Mouse (Mus musculus) heart, embryonic 12.5 days (tissue): ENCODE data around the gene Gm49396. TPM values are rescaled to one million over a fixed set of nuclear protein-coding genes. Genes with fewer than 3 reads are reported as not detected.

Source experiments
- ATAC-seq: fragments of 200-750 bp; cut with Nextera tagmentation; 2 replicates; pipeline ENCODE4 v1.8.0; 2017; ENCODE audit warnings: moderate TSS enrichment, moderate library complexity; ENCODE audit not compliant: insufficient number of reproducible peaks, low FRiP score
- H3K27ac ChIP-seq: fragments of 300-500 bp; sonication (generic); 2 replicates; pipeline ENCODE4 v1.5.1; 2016; ENCODE audit warnings: mild to moderate bottlenecking, moderate library complexity; ENCODE audit not compliant: poor library complexity, severe bottlenecking
- H3K27me3 ChIP-seq: fragments of 300-500 bp; sonication (generic); replicated peaks from 2 replicates; pipeline ENCODE4 v1.6.1; 2016; ENCODE audit warnings: mild to moderate bottlenecking, moderate library complexity
- H3K36me3 ChIP-seq: fragments of 300-500 bp; sonication (generic); 2 replicates; pipeline ENCODE4 v1.6.1; 2016; ENCODE audit warnings: mild to moderate bottlenecking, moderate library complexity
- H3K4me1 ChIP-seq: fragments of 300-500 bp; sonication (generic); replicated peaks from 2 replicates; pipeline ENCODE4 v1.6.1; 2016; ENCODE audit warnings: mild to moderate bottlenecking
- H3K4me2 ChIP-seq: fragments of 300-500 bp; sonication (generic); 2 replicates; pipeline ENCODE4 v1.6.1; 2016; ENCODE audit warnings: mild to moderate bottlenecking, moderate library complexity
- H3K4me3 ChIP-seq: fragments of 300-500 bp; sonication (generic); 2 replicates; pipeline ENCODE4 v1.5.1; 2016; ENCODE audit warnings: mild to moderate bottlenecking
- H3K9ac ChIP-seq: fragments of 300-500 bp; sonication (generic); 2 replicates; pipeline ENCODE4 v1.6.1; 2016; ENCODE audit warnings: mild to moderate bottlenecking, moderate library complexity
- H3K9me3 ChIP-seq: fragments of 300-500 bp; sonication (generic); replicated peaks from 2 replicates; pipeline ENCODE4 v1.6.1; 2016; ENCODE audit warnings: mild to moderate bottlenecking, moderate library complexity
- WGBS: fragments of 180-500 bp; shearing (Covaris S2); methylation state at CpG from one replicate; pipeline ENCODE4 v1.1.7; 2016; 5-methylcytosine and 5-hydroxymethylcytosine counted together
- polyA plus RNA-seq: library from polyadenylated mRNA; unstranded; fragments of >200 nt; fragmentation: Nextera tagmentation; extraction: Ambion mirVana; gene quantifications from 2 replicates; pipeline ENCODE4 v1.2.1, GENCODE M21; 2016

Gene Gm49396
- 10.5 and 10.6 TPM in 2 replicates for polyA plus RNA-seq

- H3K36me3 ChIP-seq: peaks cover 35% of the 10 kb centered on the region
- H3K4me2 ChIP-seq: peak within 1 kb of the TSS; percentile 84
- WGBS: under 1% methylated on average over 45 of the region's 45 CpGs
- peak within 1 kb of the TSS; percentile 94 for H3K27ac ChIP-seq
- H3K9ac ChIP-seq: peak within 1 kb of the TSS; percentile 77
- H3K9me3 ChIP-seq: no peaks in the 10 kb centered on the region
- peaks cover 16% of the 10 kb centered on the region for H3K4me1 ChIP-seq
- H3K27me3 ChIP-seq: no peaks in the 10 kb centered on the region
- peak; percentile 89 for ATAC-seq
- peak within 1 kb of the TSS; percentile 68 for H3K4me3 ChIP-seq
Observed at GRCm38 (mm10) chr7:30563117-30563905, at the start of gene Gm49396, which contains the start of the genes U2af1l4 and Psenen. Gm49396 (plus strand) TSS chr7:30563344. U2af1l4 (plus strand) TSS chr7:30563301. Psenen (minus strand) TSS chr7:30563627.

DNA sequence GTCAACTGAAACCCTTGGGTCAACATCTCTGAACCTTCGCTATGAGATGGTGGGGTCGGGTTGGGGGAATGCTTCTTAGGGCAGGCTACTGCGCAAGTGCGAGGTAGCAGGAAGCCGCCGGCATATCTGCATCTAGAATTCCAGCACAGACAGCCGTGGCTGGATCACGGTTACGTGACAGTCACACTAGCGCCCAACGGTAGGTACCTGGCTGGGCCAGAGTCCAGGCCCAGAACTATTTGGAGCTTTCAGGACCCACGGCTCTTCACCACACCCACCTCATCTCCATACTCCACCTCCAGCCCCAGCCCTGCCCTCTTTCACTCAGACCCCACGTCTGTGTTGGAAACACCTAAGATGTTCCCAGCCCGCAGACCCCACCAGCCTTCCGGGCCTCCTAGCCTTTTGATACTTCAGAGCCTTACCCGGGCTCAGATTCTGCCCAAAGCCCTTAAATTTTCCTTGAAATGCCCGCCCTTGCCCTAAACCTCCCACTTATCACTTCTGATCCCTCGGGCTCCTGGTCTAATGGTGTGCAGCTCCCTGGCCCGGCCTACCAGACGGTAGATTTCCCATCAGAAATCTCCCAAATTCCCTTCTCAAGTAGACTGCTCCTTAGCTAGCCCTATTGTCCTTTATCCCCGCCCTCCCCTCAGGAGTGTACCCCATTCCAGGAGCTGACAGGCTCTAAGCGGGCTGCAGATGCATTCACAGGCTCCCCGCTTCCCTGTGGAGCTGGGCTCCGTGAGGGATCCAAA lies 48.0 kb upstream of the Gm49396 start:
- WGBS: 53% methylated on average over 24 of the region's 24 CpGs
- no peak for ATAC-seq
- peak overlapping the region; percentile 35; the same call in 1 of the 2 replicates for H3K4me2 ChIP-seq

DNA sequence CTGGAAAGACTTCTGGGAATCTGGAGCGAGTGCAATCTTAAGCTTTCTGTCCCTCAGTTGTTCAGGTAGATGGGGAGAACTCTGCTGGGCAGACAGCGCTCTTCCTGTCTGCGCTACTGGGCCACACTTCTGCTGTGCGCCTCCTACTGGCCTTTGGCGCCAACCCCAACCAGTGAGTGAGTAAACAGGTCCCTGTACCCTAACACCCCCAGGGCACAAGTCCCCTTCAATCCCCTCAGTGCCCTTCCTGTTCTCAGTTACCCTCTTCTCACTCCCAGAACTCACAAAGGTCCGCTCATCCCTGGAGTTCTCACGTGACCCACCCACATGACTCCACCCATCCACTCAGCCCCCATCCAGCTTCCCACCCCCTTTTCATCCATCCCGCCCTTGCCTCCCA lies 44.8 kb upstream of the Gm49396 start:
- H3K27me3 ChIP-seq: peaks cover 40% of the 10 kb centered on the region
- H3K36me3 ChIP-seq: peaks cover 5% of the 10 kb centered on the region
- no peaks in the 10 kb centered on the region for H3K4me1 ChIP-seq
- no peaks in the 10 kb centered on the region for H3K9me3 ChIP-seq
- 31% methylated on average over 8 of the region's 8 CpGs for WGBS
- no peak overlapping the region for H3K9ac ChIP-seq
- no peak overlapping the region for H3K27ac ChIP-seq
- H3K4me2 ChIP-seq: no peak overlapping the region
- no peak overlapping the region for H3K4me3 ChIP-seq
- ATAC-seq: no peak

More for the DNA sequence above, 48.0 kb upstream of the Gm49396 start:
- Histone ChIP-seq H3K4me3 (no peak overlapping the region), H3K36me3 (no peaks in the 10 kb centered on the region), H3K27me3 (peaks cover 36% of the 10 kb centered on the region), H3K9ac (no peak overlapping the region), H3K27ac (no peak overlapping the region), H3K4me1 (no peaks in the 10 kb centered on the region), H3K9me3 (no peaks in the 10 kb centered on the region)

DNA sequence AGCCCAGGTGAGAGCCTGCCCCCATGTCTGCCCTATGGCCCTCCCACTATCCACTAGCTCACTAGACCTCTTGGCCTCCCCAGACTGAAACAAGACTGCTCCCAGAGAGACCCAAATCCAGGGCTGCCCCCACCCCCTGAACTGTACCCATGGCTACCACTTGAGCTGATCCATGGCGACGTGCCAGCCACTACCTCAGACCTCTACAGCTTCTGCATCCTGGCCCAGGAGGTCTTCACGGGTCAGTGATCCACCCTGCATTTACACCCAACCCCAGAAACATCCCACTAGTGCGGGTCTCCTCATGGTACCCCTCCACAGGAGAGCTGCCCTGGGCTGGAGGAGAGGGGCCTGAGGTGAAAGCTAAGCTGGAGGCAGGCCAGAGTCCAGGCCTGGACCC lies 42.7 kb upstream of the Gm49396 start:
- Histone ChIP-seq H3K27ac (no peak overlapping the region), H3K4me1 (no peaks in the 10 kb centered on the region), H3K36me3 (peaks cover 24% of the 10 kb centered on the region), H3K9me3 (no peaks in the 10 kb centered on the region), H3K4me3 (no peak overlapping the region), H3K9ac (no peak overlapping the region), H3K27me3 (peaks cover 41% of the 10 kb centered on the region), H3K4me2 (no peak overlapping the region)
- WGBS: 81% methylated on average over 4 of the region's 4 CpGs
- ATAC-seq: no peak

DNA sequence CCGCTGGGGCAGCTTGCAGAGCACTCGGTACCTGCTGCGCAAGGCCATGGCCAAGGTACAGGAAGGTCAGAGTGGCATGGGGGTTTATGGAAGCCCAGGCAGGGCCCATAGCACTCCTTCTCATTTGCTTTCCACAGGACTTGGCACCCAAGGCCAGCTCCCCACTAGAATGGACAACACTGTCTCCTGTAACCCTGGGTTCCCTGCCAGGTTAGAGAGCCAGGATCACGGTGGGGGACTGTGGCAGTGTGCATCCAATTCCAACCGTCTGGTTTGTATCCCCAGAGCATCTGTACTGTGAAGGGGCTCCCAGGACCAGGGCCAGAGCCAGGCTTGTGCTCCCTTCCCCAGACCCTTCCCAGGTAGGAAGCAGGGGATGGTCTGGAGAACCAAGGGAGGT lies 42.3 kb upstream of the Gm49396 start:
- Histone ChIP-seq H3K4me1 (peaks cover 2% of the 10 kb centered on the region; the same call in 1 of the 2 replicates), H3K27me3 (peaks cover 36% of the 10 kb centered on the region)
- ATAC-seq: no peak

DNA sequence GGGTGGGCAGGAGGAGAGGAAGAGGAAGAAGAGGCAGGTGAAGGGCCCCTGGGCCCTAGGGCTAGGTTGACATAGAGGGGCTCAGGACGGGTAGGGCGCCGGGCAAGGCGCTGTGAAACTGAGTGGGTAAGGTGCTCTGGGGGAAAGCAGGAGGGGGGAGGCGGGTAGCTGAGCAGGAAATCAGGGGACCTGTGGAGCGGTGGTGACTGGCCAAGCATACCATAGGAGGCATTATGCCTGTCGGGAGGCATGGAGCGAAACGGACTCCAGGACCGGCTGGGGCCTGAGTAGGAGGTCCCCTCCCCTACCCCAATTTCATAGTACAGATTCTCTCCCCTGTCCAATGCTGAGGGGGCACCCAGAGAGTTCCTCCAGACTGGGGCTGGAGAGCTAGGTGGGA lies 40.3 kb upstream of the Gm49396 start:
- no peak for ATAC-seq
- H3K4me3 ChIP-seq: no peak overlapping the region
- no peak overlapping the region for H3K9ac ChIP-seq
- H3K9me3 ChIP-seq: no peaks in the 10 kb centered on the region
- peaks cover 30% of the 10 kb centered on the region for H3K27me3 ChIP-seq
- H3K36me3 ChIP-seq: peaks cover 43% of the 10 kb centered on the region
- 81% methylated on average over 10 of the region's 10 CpGs for WGBS
- no peak overlapping the region for H3K4me2 ChIP-seq
- H3K27ac ChIP-seq: no peak overlapping the region
- peaks cover 12% of the 10 kb centered on the region for H3K4me1 ChIP-seq

More for the DNA sequence above, 42.3 kb upstream of the Gm49396 start:
- Histone ChIP-seq H3K27ac (no peak overlapping the region), H3K4me3 (no peak overlapping the region), H3K4me2 (no peak overlapping the region), H3K36me3 (peaks cover 28% of the 10 kb centered on the region), H3K9ac (no peak overlapping the region), H3K9me3 (no peaks in the 10 kb centered on the region)
- WGBS: 77% methylated on average over 5 of the region's 5 CpGs

- Histone ChIP-seq H3K4me1 (peaks cover 12% of the 10 kb centered on the region), H3K36me3 (peaks cover 59% of the 10 kb centered on the region), H3K27ac (no peak overlapping the region), H3K4me2 (no peak overlapping the region), H3K27me3 (peaks cover 22% of the 10 kb centered on the region), H3K9ac (no peak overlapping the region), H3K9me3 (no peaks in the 10 kb centered on the region), H3K4me3 (no peak overlapping the region)
- ATAC-seq: no peak
- WGBS: 68% methylated on average over 6 of the region's 6 CpGs
Observed at GRCm38 (mm10) chr7:30524487-30524886, 38.7 kb upstream of the Gm49396 start.

GRCm38 (mm10) chr7:30525954-30526353 lies 37.2 kb upstream of the Gm49396 start:
- Histone ChIP-seq H3K9ac (peak overlapping the region; percentile 15; the same call in 1 of the 2 replicates), H3K4me1 (peaks cover 12% of the 10 kb centered on the region), H3K4me2 (peak overlapping the region; percentile 27), H3K27me3 (peaks cover 26% of the 10 kb centered on the region), H3K27ac (no peak overlapping the region), H3K36me3 (peaks cover 72% of the 10 kb centered on the region), H3K9me3 (no peaks in the 10 kb centered on the region), H3K4me3 (no peak overlapping the region)
- 25% methylated on average over 10 of the region's 10 CpGs for WGBS
- no peak for ATAC-seq

DNA sequence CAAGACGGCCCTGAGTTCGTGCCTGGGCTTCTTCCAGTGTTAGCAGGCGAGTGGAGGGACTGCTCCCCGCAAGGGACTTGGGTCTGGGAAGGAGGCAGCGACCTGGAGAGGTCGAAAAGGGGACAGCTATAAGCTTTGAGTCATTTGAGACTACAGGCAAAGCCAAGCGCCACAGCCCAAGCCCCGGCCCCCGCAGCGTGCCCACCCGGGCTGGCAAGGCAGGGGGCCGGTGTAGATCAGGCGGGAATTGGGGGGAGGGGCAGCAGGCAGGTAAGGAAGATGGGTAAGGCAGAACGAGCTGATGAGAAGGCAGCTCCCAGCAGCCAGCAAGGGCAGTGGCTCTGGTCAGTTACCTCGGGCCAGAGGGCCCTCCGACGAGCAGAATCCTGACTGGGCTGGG lies 36.7 kb upstream of the Gm49396 start:
- H3K9me3 ChIP-seq: no peaks in the 10 kb centered on the region
- H3K27ac ChIP-seq: no peak overlapping the region
- peaks cover 12% of the 10 kb centered on the region for H3K4me1 ChIP-seq
- peaks cover 26% of the 10 kb centered on the region for H3K27me3 ChIP-seq
- H3K36me3 ChIP-seq: peaks cover 72% of the 10 kb centered on the region
- peak overlapping the region; percentile 15; the same call in 1 of the 2 replicates for H3K9ac ChIP-seq
- 22% methylated on average over 17 of the region's 17 CpGs for WGBS
- H3K4me3 ChIP-seq: no peak overlapping the region
- H3K4me2 ChIP-seq: peak overlapping the region; percentile 27
- ATAC-seq: no peak

- peaks cover 18% of the 10 kb centered on the region for H3K4me1 ChIP-seq
- H3K9ac ChIP-seq: no peak overlapping the region
- H3K9me3 ChIP-seq: no peaks in the 10 kb centered on the region
- no peak overlapping the region for H3K27ac ChIP-seq
- H3K4me2 ChIP-seq: no peak overlapping the region
- no peak overlapping the region for H3K4me3 ChIP-seq
- no peak for ATAC-seq
- H3K27me3 ChIP-seq: peaks cover 26% of the 10 kb centered on the region
- 80% methylated on average over 14 of the region's 14 CpGs for WGBS
- peaks cover 78% of the 10 kb centered on the region for H3K36me3 ChIP-seq
Observed at GRCm38 (mm10) chr7:30526981-30527380, 36.2 kb upstream of the Gm49396 start.

- H3K36me3 ChIP-seq: peaks cover 50% of the 10 kb centered on the region
Observed at GRCm38 (mm10) chr7:30531291-30531815, 31.8 kb upstream of the Gm49396 start.

More at GRCm38 (mm10) chr7:30531291-30531815, 31.8 kb upstream of the Gm49396 start:
- H3K4me3 ChIP-seq: no peak overlapping the region
- no peaks in the 10 kb centered on the region for H3K9me3 ChIP-seq
- no peak for ATAC-seq
- 76% methylated on average over 9 of the region's 9 CpGs for WGBS
- no peak overlapping the region for H3K27ac ChIP-seq
- 0 out of 2 replicates have a peak, but pooled peaks cover 11% of the 10 kb centered on the region for H3K27me3 ChIP-seq
- no peak overlapping the region for H3K4me2 ChIP-seq
- H3K4me1 ChIP-seq: peaks cover 39% of the 10 kb centered on the region
- no peak overlapping the region for H3K9ac ChIP-seq
